Mouse (Mus musculus) B cell, adult 62 days (primary cell): ENCODE results near the gene Snx18. TPM values are rescaled to one million over a fixed set of nuclear protein-coding genes. Genes with fewer than 3 reads are reported as not detected.

ENCODE experiments used
- total RNA-seq: library from RNA; stranded (reverse); gene quantifications from 4 replicates; pipeline ENCODE4 v1.2.4, GENCODE M21; 2023

Gene Snx18
- total RNA-seq: 12.8 to 15.1 TPM (median 13.1 TPM) in 4 replicates

DNA sequence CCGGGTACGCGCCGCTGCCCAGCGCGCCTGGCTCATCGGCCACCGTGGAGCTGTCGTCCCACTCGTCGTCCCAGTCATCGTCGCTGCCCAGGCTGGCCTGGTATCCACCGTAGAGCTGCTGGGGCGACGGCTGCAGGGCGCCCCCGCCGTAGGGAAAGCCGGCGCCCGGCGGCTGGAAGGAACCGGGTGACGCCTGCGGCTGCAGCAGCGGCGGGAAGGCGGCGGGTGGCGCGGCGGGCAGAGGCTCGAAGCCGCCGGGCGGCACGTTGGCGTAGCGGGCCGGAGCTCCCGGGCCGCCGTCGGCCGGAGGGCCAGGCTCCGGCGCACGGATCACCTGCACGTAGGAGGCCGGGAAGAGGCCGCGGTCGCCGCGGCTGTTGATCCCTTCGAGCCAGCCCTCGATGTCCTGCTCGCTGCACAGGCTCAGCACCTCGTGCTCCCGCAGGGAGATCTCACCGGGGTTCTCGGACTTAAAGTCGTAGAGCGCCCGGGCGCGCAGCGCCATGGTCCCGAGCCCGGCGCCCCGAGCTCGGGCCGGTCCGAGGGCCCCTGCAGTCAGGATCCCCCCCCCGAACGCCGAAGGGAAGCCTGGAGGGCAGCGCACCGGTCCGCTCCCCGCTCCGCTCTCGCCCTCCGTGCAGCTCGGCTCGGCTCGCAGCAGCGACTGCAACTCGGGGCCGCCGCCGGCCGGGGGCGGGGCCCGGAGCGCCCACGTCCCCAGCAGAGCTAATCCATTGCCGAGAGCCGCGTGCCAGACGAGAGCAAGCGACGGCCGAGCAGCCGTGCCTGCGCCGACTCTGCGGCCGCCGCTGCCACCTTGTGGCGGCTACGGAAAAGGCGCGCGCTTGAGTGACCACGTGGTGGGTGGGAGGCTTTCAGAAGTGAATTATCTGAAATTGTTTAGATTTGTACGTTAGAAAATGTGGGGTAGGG, at the start of gene Snx18:
Gene Snx18, minus strand, starts transcription at position 674 of the 933 bp plus-strand sequence.

DNA sequence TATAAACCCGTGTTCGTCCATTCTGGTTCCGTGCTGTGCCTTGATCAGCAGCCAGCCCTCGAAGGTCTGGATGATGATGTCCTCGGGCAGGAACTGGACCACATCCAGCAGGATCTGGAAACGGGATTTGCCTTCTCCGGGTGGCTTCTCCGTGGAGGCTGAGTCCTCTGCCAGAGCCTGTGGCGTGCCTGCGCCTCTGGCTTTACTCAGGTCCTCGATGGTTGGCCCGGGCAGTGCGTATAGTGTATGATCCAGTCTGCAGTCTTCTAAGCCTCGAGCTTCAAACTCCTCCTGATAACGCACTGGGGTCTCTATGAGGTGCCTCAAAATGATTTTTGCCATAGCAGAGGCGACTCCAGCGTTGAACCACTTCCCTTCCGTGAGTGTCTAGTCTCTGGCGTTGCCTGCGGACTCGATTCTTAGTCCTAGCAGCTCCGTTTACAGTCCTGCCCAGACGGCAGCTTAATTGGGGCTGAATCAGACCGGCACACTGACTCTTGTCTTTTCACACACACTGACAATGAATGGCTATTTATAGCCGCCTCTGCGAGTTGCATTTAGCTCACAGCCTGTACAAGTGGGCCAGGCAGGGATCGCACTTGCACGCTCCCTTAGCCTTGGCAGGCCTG, 44.9 kb upstream of the Snx18 start, which contains the start of gene Hspb3:
Gene Hspb3, minus strand, starts transcription at position 526 of the 629 bp plus-strand sequence.

Other genes starting within 250 kb of the Snx18 start
- gene Hspb3, start 45.1 kb upstream of the Snx18 start, total RNA-seq: not detected in 4 replicates
- 7.0 to 12.0 TPM (median 8.8 TPM) in 4 replicates for gene Arl15, start 175.9 kb upstream of the Snx18 start, total RNA-seq